Mouse (Mus musculus): Measurements from ENCODE around the gene Sbno2.

Gene Sbno2

GRCm38 (mm10) chr10:80094085-80094484, 11.3 kb downstream of the Sbno2 start:
- CTCF ChIA-PET: interaction anchor here in 2 of 4 experiments (0.5 to 0.6 kb wide), 2 partner anchors 445 to 841 kb away, joined by 3 to 4 read pairs; no protein-coding TSS in a partner anchor
- POLR2A ChIA-PET: interaction anchor here in 2 of 4 experiments (0.7 to 2.0 kb wide), 3 partner anchors 40 to 328 kb away, joined by 3 to 6 read pairs (median 3); no protein-coding TSS in a partner anchor

GRCm38 (mm10) chr10:80092690-80093089, 12.7 kb downstream of the Sbno2 start:
- POLR2A ChIA-PET: interaction anchor here in 3 of 4 experiments (0.6 to 2.1 kb wide), 16 partner anchors 9 to 663 kb away, joined by 3 to 7 read pairs (median 3); partner anchors contain the start of genes Sbno2 (in 1 of the 3) and Stk11 (in 1 of the 3)
- CTCF ChIA-PET: interaction anchor here in 2 of 4 experiments (0.5 to 1.8 kb wide), 3 partner anchors 21 to 133 kb away, joined by 3 to 4 read pairs (median 4); partner anchors contain the start of gene Wdr18 (in 1 of the 2)

DNA sequence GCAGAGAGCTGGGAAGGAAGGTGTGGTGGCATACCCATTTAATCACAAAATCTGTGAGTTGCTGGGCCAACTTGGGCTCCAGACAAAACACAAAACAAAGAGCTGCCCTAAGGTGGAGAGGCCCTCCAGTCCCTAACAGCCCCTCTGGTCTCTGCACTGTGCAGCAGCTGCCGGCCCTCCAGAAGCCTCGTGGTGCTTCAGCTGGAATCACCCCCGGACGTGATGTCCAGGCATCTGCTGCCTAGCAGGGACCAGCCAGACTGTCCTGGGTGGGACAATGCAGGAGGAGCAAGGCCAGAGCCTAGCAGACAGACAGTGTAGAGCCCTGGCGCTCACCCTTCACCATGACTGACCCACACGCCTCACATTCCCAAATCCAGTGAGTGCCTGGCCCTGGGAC, 13.8 kb downstream of the Sbno2 start:
- ChIA-PET CTCF (interaction anchor here in 1 of 4 experiments (1.8 kb wide), 1 partner anchor 132 kb away, joined by 4 read pairs; the partner anchor contains the start of gene Wdr18), POLR2A (interaction anchor here in 2 of 4 experiments (0.6 to 2.1 kb wide), 7 partner anchors 9 to 116 kb away, joined by 3 to 7 read pairs (median 4); partner anchors contain the start of gene Sbno2 (in 1 of the 2))

GRCm38 (mm10) chr10:80089146-80089545, 16.2 kb downstream of the Sbno2 start:
- ChIA-PET CTCF (interaction anchor here in 1 of 4 experiments (0.6 kb wide), 1 partner anchor 377 kb away, joined by 4 read pairs; no protein-coding TSS in a partner anchor), POLR2A (interaction anchor here in 1 of 4 experiments (1.2 to 1.5 kb wide), 2 partner anchors 16 to 104 kb away, joined by 3 to 4 read pairs; partner anchors contain the start of gene Sbno2)

DNA sequence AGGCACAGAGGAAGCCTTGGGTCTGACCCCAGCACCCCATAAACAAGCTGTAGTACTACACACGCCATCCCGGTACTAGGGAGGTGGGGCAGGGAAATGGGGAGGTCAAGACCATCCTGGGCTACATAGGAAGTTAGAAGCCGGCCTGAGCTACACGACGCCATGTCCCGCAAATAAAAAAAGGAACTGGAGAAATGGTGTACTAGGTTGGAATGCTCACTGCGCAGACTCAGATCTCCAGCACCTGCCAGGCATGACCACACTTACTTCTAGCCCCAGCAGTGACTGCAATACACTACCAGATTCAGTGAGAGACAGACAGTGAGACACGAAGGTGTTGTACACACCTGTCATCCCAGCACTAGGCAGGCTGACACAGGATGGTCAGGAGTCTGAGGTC, 17.9 kb downstream of the Sbno2 start:
- CTCF ChIA-PET: interaction anchor here in 2 of 4 experiments (0.5 to 1.2 kb wide), 2 partner anchors 19 to 84 kb away, joined by 3 to 4 read pairs; no protein-coding TSS in a partner anchor
- POLR2A ChIA-PET: interaction anchor here in 2 of 4 experiments (0.7 to 1.2 kb wide), 6 partner anchors 9 to 103 kb away, joined by 3 to 4 read pairs (median 3); partner anchors contain the start of gene Tmem259 (in 1 of the 2)

DNA sequence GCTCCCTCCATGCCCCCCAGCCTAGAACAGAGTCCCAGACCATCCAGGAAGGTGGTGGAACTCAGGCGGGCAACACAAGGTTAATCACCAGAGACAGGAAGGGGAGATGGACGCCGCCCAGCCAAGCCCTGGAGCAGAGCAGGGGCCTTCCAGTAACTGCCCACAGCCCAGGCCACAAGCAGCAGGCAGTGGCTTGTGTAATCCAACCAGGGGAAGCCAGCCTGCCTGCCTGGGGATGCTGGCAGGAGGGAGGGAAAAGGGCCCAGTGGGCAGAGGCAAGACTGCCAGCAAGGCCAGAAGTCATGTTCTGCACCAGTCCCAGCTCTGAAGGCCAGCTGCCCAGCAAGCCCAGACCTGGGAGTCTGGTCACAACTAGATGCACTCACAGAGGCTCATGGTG, 18.5 kb downstream of the Sbno2 start:
- CTCF ChIA-PET: interaction anchor here in 2 of 4 experiments (0.8 to 1.2 kb wide), 2 partner anchors 19 to 96 kb away, joined by 3 to 7 read pairs; no protein-coding TSS in a partner anchor
- POLR2A ChIA-PET: interaction anchor here in 2 of 4 experiments (1.0 to 1.5 kb wide), 2 partner anchors 47 to 102 kb away, joined by 3 read pairs; partner anchors contain the start of gene Tmem259 (in 1 of the 2)

DNA sequence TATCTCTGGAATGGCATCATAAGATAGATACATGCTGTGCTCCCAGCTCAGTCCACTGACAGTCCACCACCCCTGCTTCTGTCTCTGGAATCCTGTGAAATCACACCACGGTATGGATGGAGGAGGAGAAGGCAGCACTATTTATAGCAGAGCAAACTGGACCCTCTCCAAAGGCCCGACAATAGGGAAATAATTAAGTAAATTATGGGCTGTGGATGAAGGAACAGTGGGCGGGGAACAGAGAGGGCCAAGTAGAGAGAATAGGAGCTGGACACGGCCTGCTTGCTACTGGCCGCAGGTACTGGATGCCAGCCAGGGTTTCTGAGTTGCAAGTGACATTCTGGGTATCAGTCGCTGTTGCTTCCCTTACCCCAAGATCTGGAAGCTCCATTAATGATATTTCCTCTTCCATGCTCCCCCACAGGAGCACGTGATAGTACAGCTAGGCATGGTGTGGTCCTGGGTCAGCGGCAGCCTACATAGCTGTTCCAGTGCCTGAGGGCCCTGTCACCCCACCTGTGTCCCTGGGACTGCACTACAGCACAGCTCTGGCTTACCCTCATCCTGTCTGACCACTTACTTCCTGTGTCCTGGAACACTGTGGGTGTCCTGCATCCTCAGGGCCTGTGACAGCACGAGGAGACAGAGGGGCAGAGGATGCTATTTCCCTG, 20.4 kb downstream of the Sbno2 start:
- POLR2A ChIA-PET: interaction anchor here in 3 of 4 experiments (0.5 to 2.3 kb wide), 6 partner anchors 11 to 201 kb away, joined by 3 to 7 read pairs (median 4); no protein-coding TSS in a partner anchor

DNA sequence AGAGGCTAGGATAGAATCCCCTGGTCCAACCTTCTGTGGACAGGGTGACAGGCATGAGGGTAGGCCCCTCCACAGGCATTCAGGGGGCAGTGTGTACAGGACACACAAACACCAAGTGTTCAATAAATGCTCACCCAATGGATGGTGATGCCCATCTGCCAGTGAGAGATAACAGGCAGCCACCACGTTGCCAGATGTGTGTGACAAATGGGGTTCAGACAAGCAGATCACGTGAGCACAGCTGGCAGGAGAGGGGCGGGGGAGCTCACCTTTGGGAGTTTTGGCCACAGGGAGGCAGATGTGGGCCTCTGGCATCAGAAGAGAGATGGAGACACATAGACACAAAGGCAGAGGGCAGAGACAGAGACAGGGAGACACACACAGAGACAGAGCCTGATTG, 24.3 kb downstream of the Sbno2 start:
- CTCF ChIA-PET: interaction anchor here in 1 of 4 experiments (0.8 to 1.0 kb wide), 2 partner anchors 31 to 34 kb away, joined by 3 to 4 read pairs; partner anchors contain the start of gene Stk11
- POLR2A ChIA-PET: interaction anchor here in 2 of 4 experiments (0.7 to 1.9 kb wide), 10 partner anchors 9 to 173 kb away, joined by 3 to 6 read pairs (median 4); partner anchors contain the start of genes Med16 (in 1 of the 2) and Tmem259 (in 1 of the 2)

More for the DNA sequence above, 20.4 kb downstream of the Sbno2 start:
- CTCF ChIA-PET: interaction anchor here in 2 of 4 experiments (0.9 to 1.1 kb wide), 2 partner anchors 51 to 176 kb away, joined by 3 to 4 read pairs; partner anchors contain the start of gene Dazap1 (in 1 of the 2)

- ChIA-PET POLR2A (interaction anchor here in 3 of 4 experiments (0.7 to 1.9 kb wide), 14 partner anchors 10 to 172 kb away, joined by 3 to 6 read pairs (median 4); partner anchors contain the start of genes Med16 (in 1 of the 3), Sbno2 (in 1 of the 3) and Tmem259 (in 1 of the 3)), CTCF (interaction anchor here in 1 of 4 experiments (0.8 to 1.0 kb wide), 2 partner anchors 31 to 35 kb away, joined by 3 to 4 read pairs; partner anchors contain the start of gene Stk11)
Observed at GRCm38 (mm10) chr10:80080396-80081070, 24.8 kb downstream of the Sbno2 start.

GRCm38 (mm10) chr10:80078366-80078765, 27.0 kb downstream of the Sbno2 start:
- CTCF ChIA-PET: no interaction called here
- POLR2A ChIA-PET: interaction anchor here in 3 of 4 experiments (0.6 to 1.1 kb wide), 6 partner anchors 25 to 94 kb away, joined by 3 to 5 read pairs (median 3); no protein-coding TSS in a partner anchor

DNA sequence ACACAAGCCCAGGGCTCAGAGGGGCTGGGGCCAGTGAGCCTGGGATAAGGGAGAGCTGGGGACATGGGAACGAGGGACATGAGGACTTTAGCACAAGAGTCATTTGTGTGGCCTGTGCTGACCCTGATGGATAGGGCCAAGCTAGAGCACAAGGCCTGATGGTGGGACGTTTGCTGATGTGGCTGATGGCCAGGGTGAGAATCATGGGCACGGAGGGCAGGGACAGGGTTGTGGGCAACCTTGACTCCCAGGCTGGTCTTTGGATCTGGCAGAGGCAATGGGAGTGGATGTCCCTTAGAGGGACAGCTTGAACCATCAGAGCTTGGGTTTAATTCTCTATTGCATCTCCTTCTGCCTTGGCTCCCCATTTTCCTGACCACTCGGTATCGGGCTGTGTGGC, 28.1 kb downstream of the Sbno2 start:
- POLR2A ChIA-PET: interaction anchor here in 3 of 4 experiments (0.5 to 0.6 kb wide), 3 partner anchors 19 to 87 kb away, joined by 3 to 4 read pairs (median 3); no protein-coding TSS in a partner anchor
- CTCF ChIA-PET: interaction anchor here in 1 of 4 experiments (0.6 to 1.0 kb wide), 2 partner anchors 91 to 93 kb away, joined by 3 read pairs; partner anchors contain the start of gene Tmem259

DNA sequence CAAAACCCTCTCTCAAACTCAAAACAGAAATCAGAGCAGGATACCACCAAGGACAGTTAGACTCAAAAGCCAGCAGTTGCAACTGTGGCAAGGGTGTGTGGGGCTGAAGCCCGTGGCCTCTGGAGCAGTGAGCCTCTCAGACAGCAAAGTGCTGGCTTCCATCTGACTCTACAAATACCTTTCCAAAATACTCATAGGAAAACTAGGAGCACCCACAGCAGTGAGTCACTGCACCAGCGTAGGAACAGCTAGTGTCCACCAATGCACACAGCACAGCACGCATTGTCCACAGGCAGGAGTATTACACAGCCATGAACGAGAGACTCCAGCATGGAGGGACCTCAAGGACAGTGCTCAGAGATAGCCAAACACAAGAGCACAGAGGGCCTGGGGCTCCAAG, 29.0 kb downstream of the Sbno2 start:
- ChIA-PET CTCF (interaction anchor here in 3 of 4 experiments (0.6 to 1.5 kb wide), 3 partner anchors 10 to 812 kb away, joined by 3 to 8 read pairs (median 4); no protein-coding TSS in a partner anchor), POLR2A (interaction anchor here in 3 of 4 experiments (0.8 to 2.4 kb wide), 17 partner anchors 10 to 185 kb away, joined by 3 to 12 read pairs (median 4); partner anchors contain the start of genes Dazap1 (in 1 of the 3), Gamt (in 1 of the 3), Tmem259 (in 1 of the 3) and Wdr18 (in 1 of the 3))

DNA sequence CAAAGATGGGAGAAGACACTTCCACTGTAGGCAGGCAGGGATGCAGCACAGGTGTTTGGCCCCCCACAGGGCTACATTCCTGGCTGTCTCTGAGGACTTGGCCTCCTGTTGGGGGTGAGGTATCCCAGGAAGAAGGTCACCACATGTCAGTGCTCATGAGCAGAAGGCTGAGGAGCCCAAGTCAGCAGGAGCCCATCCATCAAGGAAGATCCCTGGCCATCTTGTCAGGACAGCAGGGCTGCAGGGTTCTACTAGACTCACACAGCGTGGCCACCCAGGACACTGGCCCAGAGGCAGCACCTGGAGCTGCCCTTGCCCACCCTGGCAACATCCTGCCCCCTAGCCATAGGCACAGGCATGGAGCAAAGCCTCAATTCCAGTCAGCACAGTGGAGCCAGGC, 29.4 kb downstream of the Sbno2 start:
- CTCF ChIA-PET: interaction anchor here in 3 of 4 experiments (0.6 to 1.5 kb wide), 12 partner anchors 10 to 812 kb away, joined by 3 to 8 read pairs (median 3); no protein-coding TSS in a partner anchor
- POLR2A ChIA-PET: interaction anchor here in 3 of 4 experiments (0.6 to 2.4 kb wide), 25 partner anchors 10 to 185 kb away, joined by 3 to 12 read pairs (median 4); partner anchors contain the start of genes Dazap1 (in 1 of the 3), Gamt (in 1 of the 3), Tmem259 (in 1 of the 3) and Wdr18 (in 1 of the 3)

- ChIA-PET POLR2A (interaction anchor here in 3 of 4 experiments (0.6 to 2.4 kb wide), 29 partner anchors 11 to 438 kb away, joined by 3 to 12 read pairs (median 4); partner anchors contain the start of genes Dazap1 (in 1 of the 3), Gamt (in 1 of the 3), Med16 (in 1 of the 3) and Tmem259 (in 1 of the 3)), CTCF (interaction anchor here in 2 of 4 experiments (0.7 to 1.5 kb wide), 9 partner anchors 9 to 299 kb away, joined by 3 to 8 read pairs (median 3); no protein-coding TSS in a partner anchor)
Observed at GRCm38 (mm10) chr10:80074813-80075601, 30.4 kb downstream of the Sbno2 start.

DNA sequence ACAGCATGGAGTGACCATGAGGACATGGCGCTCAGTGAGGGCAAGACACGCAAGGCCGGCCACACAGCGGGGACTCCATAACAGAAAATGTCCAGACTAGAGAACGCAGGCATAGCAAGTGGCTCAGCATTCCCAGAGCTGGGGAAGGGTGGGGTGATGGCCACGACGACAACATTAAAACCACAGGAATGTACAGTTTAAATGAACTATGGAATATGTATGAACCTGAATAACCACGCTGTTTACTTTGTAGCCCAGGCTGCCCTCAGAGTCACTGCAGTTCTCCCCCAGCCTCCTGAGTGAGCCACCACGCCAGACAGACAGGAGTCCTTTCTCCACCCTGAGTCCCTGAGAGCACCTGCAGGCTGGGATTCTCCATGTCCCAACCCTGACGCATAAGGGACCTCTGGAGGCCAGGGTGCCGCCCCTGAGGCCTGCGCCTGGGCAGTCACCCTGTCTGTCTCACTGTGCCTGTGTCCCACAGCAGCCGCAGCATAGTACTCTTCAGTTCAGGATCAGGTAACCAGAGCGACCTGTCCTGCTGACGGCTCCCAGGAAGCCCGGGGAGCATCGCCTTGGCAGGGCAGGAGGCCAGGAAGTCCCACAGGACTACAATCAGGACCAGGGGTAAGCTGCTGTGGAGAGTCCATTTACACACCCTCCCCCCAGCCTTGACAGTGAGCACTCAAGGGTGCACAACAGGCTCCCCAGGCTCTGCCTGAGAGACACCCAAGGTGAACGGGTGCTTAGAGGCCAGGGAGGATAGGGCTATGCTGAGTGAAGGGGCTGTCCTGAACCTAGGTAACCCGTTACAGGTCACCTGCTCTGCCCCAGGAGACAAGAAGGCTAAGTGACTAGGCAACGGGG, 32.5 kb downstream of the Sbno2 start:
- POLR2A ChIA-PET: interaction anchor here in 2 of 4 experiments (0.9 to 2.3 kb wide), 10 partner anchors 15 to 95 kb away, joined by 3 to 27 read pairs (median 5); no protein-coding TSS in a partner anchor
- CTCF ChIA-PET: no interaction called here
